Mouse (Mus musculus): ENCODE results near the gene Pcnx. TPM values are rescaled to one million over a fixed set of nuclear protein-coding genes. Genes with fewer than 3 reads are reported as not detected.

Gene Pcnx
- polyA plus RNA-seq, 1 experiment from 2014 or later = 15.7 TPM

GRCm38 (mm10) chr12:81849629-81850028 lies 10.2 kb upstream of the Pcnx start:
- WGBS = 45% methylated on average over 8 of the region's 8 CpGs
- H3K27ac ChIP-seq (ENCODE audit: low read length) = no peak overlapping the region

GRCm38 (mm10) chr12:81852551-81852950 lies 7.3 kb upstream of the Pcnx start:
- no peaks in the 10 kb centered on the region for H3K36me3 ChIP-seq (ENCODE audit: control insufficient read depth, insufficient read depth)
- no peak overlapping the region for H3K9ac ChIP-seq (replicated peaks; ENCODE audit: low read depth, low read length)
- H3K27me3 ChIP-seq (replicated peaks; ENCODE audit: control insufficient read depth, insufficient read depth, low read length) = no peaks in the 10 kb centered on the region
- H3K4me1 ChIP-seq (replicated peaks; ENCODE audit: control insufficient read depth, insufficient read depth, low read length) = peaks cover 2% of the 10 kb centered on the region
- 76% methylated on average over 2 of the region's 2 CpGs for WGBS
- H3K4me2 ChIP-seq (ENCODE audit: low read length) = no peak overlapping the region
- no peak overlapping the region for H3K4me3 ChIP-seq (replicated peaks; ENCODE audit: low read length)
- ATAC-seq = no peak
- H3K9me3 ChIP-seq (ENCODE audit: control insufficient read depth, low read length) = no peaks in the 10 kb centered on the region
- H3K27ac ChIP-seq (ENCODE audit: low read length) = peak overlapping the region; percentile 49

More at GRCm38 (mm10) chr12:81849629-81850028, 10.2 kb upstream of the Pcnx start:
- no peak overlapping the region for H3K9ac ChIP-seq (replicated peaks; ENCODE audit: low read depth, low read length)
- no peak overlapping the region for H3K4me2 ChIP-seq (ENCODE audit: low read length)
- H3K9me3 ChIP-seq (ENCODE audit: control insufficient read depth, low read length) = no peaks in the 10 kb centered on the region
- H3K4me3 ChIP-seq (replicated peaks; ENCODE audit: low read length) = no peak overlapping the region
- no peaks in the 10 kb centered on the region for H3K27me3 ChIP-seq (replicated peaks; ENCODE audit: control insufficient read depth, insufficient read depth, low read length)
- H3K4me1 ChIP-seq (replicated peaks; ENCODE audit: control insufficient read depth, insufficient read depth, low read length) = peaks cover 6% of the 10 kb centered on the region
- ATAC-seq = no peak
- H3K36me3 ChIP-seq (ENCODE audit: control insufficient read depth, insufficient read depth) = no peaks in the 10 kb centered on the region

GRCm38 (mm10) chr12:81852977-81853376 lies 6.8 kb upstream of the Pcnx start:
- H3K9ac ChIP-seq (replicated peaks; ENCODE audit: low read depth, low read length) = no peak overlapping the region
- H3K4me2 ChIP-seq (ENCODE audit: low read length) = no peak overlapping the region
- peak overlapping the region; percentile 49 for H3K27ac ChIP-seq (ENCODE audit: low read length)
- no peak overlapping the region for H3K4me3 ChIP-seq (replicated peaks; ENCODE audit: low read length)
- peak; percentile 66 for ATAC-seq
- no peaks in the 10 kb centered on the region for H3K27me3 ChIP-seq (replicated peaks; ENCODE audit: control insufficient read depth, insufficient read depth, low read length)
- no peaks in the 10 kb centered on the region for H3K9me3 ChIP-seq (ENCODE audit: control insufficient read depth, low read length)
- 62% methylated on average over 14 of the region's 14 CpGs for WGBS
- H3K36me3 ChIP-seq (ENCODE audit: control insufficient read depth, insufficient read depth) = no peaks in the 10 kb centered on the region
- peaks cover 6% of the 10 kb centered on the region for H3K4me1 ChIP-seq (replicated peaks; ENCODE audit: control insufficient read depth, insufficient read depth, low read length)

- no peaks in the 10 kb centered on the region for H3K27me3 ChIP-seq (replicated peaks; ENCODE audit: control insufficient read depth, insufficient read depth, low read length)
- no peaks in the 10 kb centered on the region for H3K36me3 ChIP-seq (ENCODE audit: control insufficient read depth, insufficient read depth)
- 92% methylated on average over 8 of the region's 9 CpGs for WGBS
- H3K4me1 ChIP-seq (replicated peaks; ENCODE audit: control insufficient read depth, insufficient read depth, low read length) = peaks cover 9% of the 10 kb centered on the region
- no peak overlapping the region for H3K9ac ChIP-seq (replicated peaks; ENCODE audit: low read depth, low read length)
- H3K27ac ChIP-seq (ENCODE audit: low read length) = peak overlapping the region; percentile 35
- no peaks in the 10 kb centered on the region for H3K9me3 ChIP-seq (ENCODE audit: control insufficient read depth, low read length)
- no peak overlapping the region for H3K4me2 ChIP-seq (ENCODE audit: low read length)
- no peak for ATAC-seq
- H3K4me3 ChIP-seq (replicated peaks; ENCODE audit: low read length) = no peak overlapping the region
Observed at GRCm38 (mm10) chr12:81853543-81853942, 6.3 kb upstream of the Pcnx start.

GRCm38 (mm10) chr12:81855031-81855430 lies 4.8 kb upstream of the Pcnx start:
- no peak for ATAC-seq
- H3K36me3 ChIP-seq (ENCODE audit: control insufficient read depth, insufficient read depth) = no peaks in the 10 kb centered on the region
- H3K27me3 ChIP-seq (replicated peaks; ENCODE audit: control insufficient read depth, insufficient read depth, low read length) = no peaks in the 10 kb centered on the region
- H3K27ac ChIP-seq (ENCODE audit: low read length) = no peak overlapping the region
- H3K4me1 ChIP-seq (replicated peaks; ENCODE audit: control insufficient read depth, insufficient read depth, low read length) = peaks cover 13% of the 10 kb centered on the region
- no peak overlapping the region for H3K4me3 ChIP-seq (replicated peaks; ENCODE audit: low read length)
- H3K9me3 ChIP-seq (ENCODE audit: control insufficient read depth, low read length) = no peaks in the 10 kb centered on the region
- H3K9ac ChIP-seq (replicated peaks; ENCODE audit: low read depth, low read length) = no peak overlapping the region
- 84% methylated on average over 8 of the region's 8 CpGs for WGBS
- H3K4me2 ChIP-seq (ENCODE audit: low read length) = no peak overlapping the region

- H3K27me3 ChIP-seq (replicated peaks; ENCODE audit: control insufficient read depth, insufficient read depth, low read length) = no peaks in the 10 kb centered on the region
- H3K27ac ChIP-seq (ENCODE audit: low read length) = no peak overlapping the region
- H3K4me1 ChIP-seq (replicated peaks; ENCODE audit: control insufficient read depth, insufficient read depth, low read length) = peaks cover 17% of the 10 kb centered on the region
- ATAC-seq = no peak
- 45% methylated on average over 4 of the region's 4 CpGs for WGBS
- no peak overlapping the region for H3K4me3 ChIP-seq (replicated peaks; ENCODE audit: low read length)
- H3K9me3 ChIP-seq (ENCODE audit: control insufficient read depth, low read length) = no peaks in the 10 kb centered on the region
- H3K36me3 ChIP-seq (ENCODE audit: control insufficient read depth, insufficient read depth) = no peaks in the 10 kb centered on the region
- H3K9ac ChIP-seq (replicated peaks; ENCODE audit: low read depth, low read length) = no peak overlapping the region
- H3K4me2 ChIP-seq (ENCODE audit: low read length) = no peak overlapping the region
Observed at GRCm38 (mm10) chr12:81856696-81857095, 3.1 kb upstream of the Pcnx start.

- peaks cover 22% of the 10 kb centered on the region for H3K4me1 ChIP-seq (replicated peaks; ENCODE audit: control insufficient read depth, insufficient read depth, low read length)
- H3K27me3 ChIP-seq (replicated peaks; ENCODE audit: control insufficient read depth, insufficient read depth, low read length) = no peaks in the 10 kb centered on the region
- no peaks in the 10 kb centered on the region for H3K9me3 ChIP-seq (ENCODE audit: control insufficient read depth, low read length)
- H3K27ac ChIP-seq (ENCODE audit: low read length) = no peak overlapping the region
- no peak for ATAC-seq
- no peak overlapping the region for H3K4me3 ChIP-seq (replicated peaks; ENCODE audit: low read length)
- no peak overlapping the region for H3K9ac ChIP-seq (replicated peaks; ENCODE audit: low read depth, low read length)
- H3K36me3 ChIP-seq (ENCODE audit: control insufficient read depth, insufficient read depth) = no peaks in the 10 kb centered on the region
- 50% methylated on average over 4 of the region's 4 CpGs for WGBS
- H3K4me2 ChIP-seq (ENCODE audit: low read length) = no peak overlapping the region
Observed at GRCm38 (mm10) chr12:81857251-81857650, 2.6 kb upstream of the Pcnx start.

GRCm38 (mm10) chr12:81857978-81858569 lies 1.7 kb upstream of the Pcnx start:
- H3K4me3 ChIP-seq (replicated peaks; ENCODE audit: low read length) = no peak overlapping the region
- H3K9ac ChIP-seq (replicated peaks; ENCODE audit: low read depth, low read length) = no peak overlapping the region
- H3K36me3 ChIP-seq (ENCODE audit: control insufficient read depth, insufficient read depth) = no peaks in the 10 kb centered on the region
- H3K4me2 ChIP-seq (ENCODE audit: low read length) = no peak overlapping the region
- H3K9me3 ChIP-seq (ENCODE audit: control insufficient read depth, low read length) = no peaks in the 10 kb centered on the region
- H3K4me1 ChIP-seq (replicated peaks; ENCODE audit: control insufficient read depth, insufficient read depth, low read length) = peaks cover 29% of the 10 kb centered on the region
- no peak for ATAC-seq
- peak overlapping the region; percentile 36; the same call in 1 of the 2 replicates for H3K27ac ChIP-seq (ENCODE audit: low read length)
- H3K27me3 ChIP-seq (replicated peaks; ENCODE audit: control insufficient read depth, insufficient read depth, low read length) = no peaks in the 10 kb centered on the region
- 49% methylated on average over 8 of the region's 8 CpGs for WGBS

- peak overlapping the region; percentile 96 for H3K27ac ChIP-seq (ENCODE audit: low read length)
- no peaks in the 10 kb centered on the region for H3K36me3 ChIP-seq (ENCODE audit: control insufficient read depth, insufficient read depth)
- H3K27me3 ChIP-seq (replicated peaks; ENCODE audit: control insufficient read depth, insufficient read depth, low read length) = no peaks in the 10 kb centered on the region
- WGBS = 1% methylated on average over 85 of the region's 107 CpGs
- peak overlapping the region; percentile 97 for H3K9ac ChIP-seq (replicated peaks; ENCODE audit: low read depth, low read length)
- peak overlapping the region; percentile 94 for H3K4me3 ChIP-seq (replicated peaks; ENCODE audit: low read length)
- no peaks in the 10 kb centered on the region for H3K9me3 ChIP-seq (ENCODE audit: control insufficient read depth, low read length)
- ATAC-seq = peak; percentile 80
- H3K4me1 ChIP-seq (replicated peaks; ENCODE audit: control insufficient read depth, insufficient read depth, low read length) = peaks cover 30% of the 10 kb centered on the region
- H3K4me2 ChIP-seq (ENCODE audit: low read length) = peak overlapping the region; percentile 77
Observed at GRCm38 (mm10) chr12:81860308-81861181, 722 bp downstream of the Pcnx start.

Data from forebrain, embryonic 16.5 days (tissue).